Mouse (Mus musculus) R1 (cell line): ENCODE measurements around the gene Gli1.

ENCODE experiments used
- DNase-seq: peaks from one replicate; pipeline ENCODE4 v3.0.0-alpha.2; 2018; ENCODE audit warnings: low read depth, low spot score

Gene Gli1

GRCm38 (mm10) chr10:127346173-127346572, 4.4 kb upstream of the Gli1 start:
- no peak for DNase-seq

GRCm38 (mm10) chr10:127343029-127343428, 1.3 kb upstream of the Gli1 start:
- no peak for DNase-seq

- DNase-seq = no peak
Observed at GRCm38 (mm10) chr10:127341360-127341690, 449 bp downstream of the Gli1 start.

DNA sequence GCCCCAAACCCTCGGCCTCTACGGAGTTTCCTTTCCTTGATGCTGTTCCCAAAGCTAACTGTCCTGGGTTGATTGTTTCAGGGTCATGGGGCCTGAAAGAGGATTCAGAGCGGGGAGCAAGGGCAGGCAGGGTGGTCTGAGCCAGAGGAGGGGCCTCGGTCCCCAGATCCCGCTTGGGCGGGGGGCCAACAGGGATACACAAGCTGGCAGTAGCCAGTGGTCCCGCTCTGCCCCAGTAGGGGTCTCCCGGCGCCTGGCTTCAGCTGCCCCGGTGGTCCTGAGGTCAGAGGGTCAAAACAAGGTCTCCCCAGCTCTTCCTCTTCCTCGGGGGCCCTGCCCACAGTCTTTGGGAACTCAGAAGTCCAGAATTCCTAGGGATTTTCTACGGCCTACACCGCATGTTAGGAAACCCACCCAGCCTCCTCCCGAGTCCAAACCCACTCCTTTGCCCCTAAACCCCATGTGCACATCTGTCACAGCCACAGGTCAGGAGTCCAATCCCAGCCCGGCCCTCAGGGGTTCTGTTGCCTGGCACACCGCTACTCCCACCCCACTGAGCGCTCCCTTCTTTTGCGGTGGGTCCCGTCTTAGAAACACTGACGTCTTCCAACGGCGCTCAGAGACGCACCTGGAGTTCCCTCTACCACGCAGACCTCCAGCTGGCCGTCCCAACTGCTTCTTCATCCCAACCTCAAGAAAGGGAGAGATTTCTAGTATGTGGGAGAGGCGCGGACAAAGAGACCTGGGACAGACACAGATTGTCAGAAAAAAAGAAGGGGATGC, 1.0 kb downstream of the Gli1 start:
- no peak for DNase-seq

GRCm38 (mm10) chr10:127339683-127340576, 1.8 kb downstream of the Gli1 start:
- peak; percentile 73 for DNase-seq

DNA sequence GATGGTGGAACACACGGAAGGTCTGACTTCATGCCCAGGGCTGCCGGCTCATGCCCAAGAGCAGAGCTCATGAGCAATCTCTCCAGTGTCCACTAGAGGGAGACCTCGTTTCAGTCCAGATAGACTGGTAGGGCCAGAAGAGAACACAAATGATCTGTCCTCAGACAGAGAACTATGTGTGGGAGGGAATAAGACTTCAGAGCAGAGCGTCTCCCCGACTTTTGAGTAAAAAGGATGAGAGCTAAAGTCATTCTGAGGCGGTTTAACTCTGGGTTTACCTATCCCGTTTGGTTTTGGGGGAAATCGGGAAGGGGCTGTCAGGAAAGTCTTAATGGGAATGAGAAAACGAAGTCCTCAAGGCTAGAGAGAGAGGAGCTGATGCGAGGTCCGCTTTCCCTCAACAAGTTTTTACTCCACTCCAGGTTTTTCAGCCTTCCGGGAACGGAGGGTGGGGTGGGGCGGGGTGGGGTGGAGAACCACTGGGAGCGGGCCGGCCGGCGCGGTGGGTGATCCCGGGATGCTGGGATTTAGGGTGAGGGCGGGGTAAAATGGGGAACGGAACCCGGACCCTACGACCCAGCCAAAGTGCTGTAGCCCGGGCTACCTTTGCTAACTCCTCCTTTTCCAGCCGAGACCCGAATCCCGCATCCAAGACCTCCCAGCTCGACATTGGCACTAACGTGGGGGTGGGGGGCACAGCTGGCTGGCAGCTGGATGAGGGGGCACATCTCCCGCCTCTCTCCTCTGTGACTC, 2.7 kb downstream of the Gli1 start:
- DNase-seq = peak; percentile 95

GRCm38 (mm10) chr10:127337536-127338099, 4.2 kb downstream of the Gli1 start:
- no peak for DNase-seq

DNA sequence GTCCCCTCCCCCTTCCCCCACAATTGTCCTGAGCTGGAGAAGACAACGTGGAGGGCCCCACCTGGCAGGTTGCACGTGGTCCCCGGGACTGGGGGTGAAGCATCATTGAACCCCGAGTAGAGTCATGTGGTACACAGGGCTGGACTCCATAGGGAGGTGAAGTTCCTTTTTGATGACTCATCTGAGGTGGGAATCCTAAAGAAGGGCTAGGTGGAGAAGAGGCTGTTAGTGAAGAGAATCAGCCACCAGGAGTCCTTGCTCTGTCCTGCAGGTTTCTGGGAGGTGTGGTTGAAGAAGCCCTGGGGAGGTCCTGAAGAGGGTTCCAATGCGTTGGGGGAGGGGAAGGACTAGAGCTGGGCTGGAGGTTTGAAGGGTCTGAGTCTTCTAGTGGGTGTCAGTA, 4.8 kb downstream of the Gli1 start:
- peak; percentile 81 for DNase-seq

DNA sequence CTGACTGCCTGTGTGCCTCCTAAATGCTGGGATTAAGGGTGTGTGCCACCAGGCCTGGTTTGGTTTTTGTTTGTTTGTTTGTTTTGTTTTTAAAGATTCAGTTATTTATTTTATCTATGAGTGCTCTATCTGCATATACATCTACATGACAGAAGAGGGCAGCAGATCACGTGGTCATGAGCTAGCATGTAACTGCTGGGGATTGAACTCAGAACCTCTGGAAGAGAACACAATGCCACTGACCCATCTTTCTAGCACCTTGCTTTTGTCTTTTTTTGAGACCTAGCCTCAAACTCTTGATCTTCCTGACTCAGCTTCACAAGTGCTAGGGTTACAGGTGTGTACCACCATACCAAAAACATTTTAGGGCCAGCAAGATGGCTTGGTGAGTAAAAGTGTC, 6.5 kb downstream of the Gli1 start:
- DNase-seq = no peak

GRCm38 (mm10) chr10:127333152-127333551, 8.6 kb downstream of the Gli1 start:
- DNase-seq = peak; percentile 79

- peak; percentile 90 for DNase-seq
Observed at GRCm38 (mm10) chr10:127332211-127332874, 9.4 kb downstream of the Gli1 start.

GRCm38 (mm10) chr10:127330212-127330611, 11.6 kb downstream of the Gli1 start:
- DNase-seq = no peak

DNA sequence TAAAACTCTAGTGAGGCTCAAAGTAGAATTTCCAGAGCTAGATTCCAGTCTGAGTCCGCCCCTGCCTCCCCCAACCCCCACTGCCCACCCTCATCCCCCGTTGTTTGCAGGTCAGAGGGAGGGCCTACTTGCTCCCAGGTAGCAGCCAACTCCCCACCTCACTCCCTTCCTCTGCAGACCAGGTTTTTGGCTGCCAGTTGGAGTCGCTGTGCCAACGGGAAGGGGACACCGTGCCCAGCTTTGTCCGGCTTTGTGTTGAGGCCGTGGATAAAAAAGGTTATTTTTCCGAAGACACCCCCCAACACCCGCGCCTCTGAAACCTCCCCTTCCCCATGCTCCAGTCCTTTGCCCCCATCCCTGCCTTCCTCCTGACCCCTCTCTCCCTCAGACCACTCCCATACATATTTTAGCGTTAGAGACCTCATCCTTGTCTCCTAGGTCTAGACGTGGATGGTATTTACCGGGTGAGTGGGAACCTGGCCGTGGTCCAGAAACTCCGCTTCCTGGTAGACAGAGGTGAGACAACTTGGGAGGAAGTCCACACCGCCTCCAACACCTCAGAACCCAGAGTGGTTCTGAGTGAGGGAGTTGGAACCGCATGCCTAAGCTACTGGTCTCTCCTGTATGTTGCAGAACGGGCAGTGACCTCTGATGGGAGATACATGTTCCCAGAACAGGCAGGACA, 14.2 kb downstream of the Gli1 start:
- DNase-seq = no peak

DNA sequence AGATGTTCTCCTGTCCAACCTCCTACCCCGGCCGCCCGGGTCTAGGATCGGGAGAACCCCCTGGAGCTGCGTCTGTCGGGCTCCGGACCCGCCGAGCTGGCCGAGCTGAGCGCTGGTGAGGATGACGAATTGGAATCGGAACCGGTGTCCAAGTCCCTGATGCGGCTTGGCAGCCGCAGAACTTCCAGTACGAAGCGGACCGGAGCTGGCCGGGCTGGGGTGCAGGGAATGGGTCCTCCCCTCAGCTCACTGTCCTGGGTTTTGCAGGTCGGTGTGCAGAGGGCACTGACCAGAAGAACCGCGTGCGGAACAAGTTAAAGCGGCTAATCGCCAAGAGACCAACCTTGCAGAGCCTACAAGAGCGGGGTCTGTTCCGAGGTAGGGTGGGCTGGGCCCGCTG, 14.9 kb downstream of the Gli1 start:
- DNase-seq = no peak

- DNase-seq = peak; percentile 50
Observed at GRCm38 (mm10) chr10:127326017-127326801, 15.6 kb downstream of the Gli1 start.

DNA sequence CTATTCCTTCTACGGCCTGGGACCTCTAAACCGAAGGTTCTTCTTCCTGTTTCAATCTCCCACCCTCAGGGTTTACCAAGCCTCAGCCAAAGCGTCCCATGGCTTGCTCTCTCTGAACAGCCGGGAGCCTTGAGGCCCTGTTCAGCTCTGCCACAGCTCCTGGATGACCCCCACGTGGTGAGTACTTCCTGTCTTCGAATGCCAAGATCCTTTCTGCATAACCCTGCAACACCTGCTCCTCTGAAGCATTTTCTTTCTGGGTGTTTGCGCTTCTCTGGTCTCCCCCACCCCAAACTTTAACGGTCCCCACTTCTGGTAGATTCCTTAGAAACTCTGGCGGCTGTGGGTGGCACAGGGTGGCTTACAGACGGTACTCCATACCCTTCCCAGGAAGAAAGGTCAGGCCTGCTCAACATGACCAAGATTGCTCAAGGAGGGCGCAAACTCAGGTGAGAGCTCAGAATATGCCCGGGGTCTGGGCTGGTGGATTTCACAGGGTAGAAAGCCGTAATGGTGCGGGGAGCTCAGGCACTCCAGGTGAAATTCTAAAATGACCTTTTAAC, 16.2 kb downstream of the Gli1 start:
- DNase-seq = no peak

DNA sequence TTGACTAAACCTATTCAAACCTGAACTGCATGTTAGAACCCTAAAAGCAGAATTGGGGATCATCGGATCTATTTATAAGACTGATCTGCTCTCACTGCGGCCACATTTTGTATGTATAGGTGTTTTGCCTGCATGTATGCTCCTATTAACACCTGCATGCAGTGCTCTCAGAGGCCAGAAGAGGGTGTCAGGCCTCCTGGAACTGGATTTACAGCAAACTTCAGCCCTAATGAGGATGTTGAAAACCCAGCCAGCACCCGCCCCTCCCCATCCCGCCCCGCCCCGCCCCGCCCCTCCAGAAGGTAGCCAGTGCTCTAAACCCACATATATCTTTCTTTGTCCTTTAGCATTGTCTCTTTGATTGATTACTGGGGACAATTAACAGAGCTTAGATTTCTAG, 17.3 kb downstream of the Gli1 start:
- peak; percentile 94 for DNase-seq

DNA sequence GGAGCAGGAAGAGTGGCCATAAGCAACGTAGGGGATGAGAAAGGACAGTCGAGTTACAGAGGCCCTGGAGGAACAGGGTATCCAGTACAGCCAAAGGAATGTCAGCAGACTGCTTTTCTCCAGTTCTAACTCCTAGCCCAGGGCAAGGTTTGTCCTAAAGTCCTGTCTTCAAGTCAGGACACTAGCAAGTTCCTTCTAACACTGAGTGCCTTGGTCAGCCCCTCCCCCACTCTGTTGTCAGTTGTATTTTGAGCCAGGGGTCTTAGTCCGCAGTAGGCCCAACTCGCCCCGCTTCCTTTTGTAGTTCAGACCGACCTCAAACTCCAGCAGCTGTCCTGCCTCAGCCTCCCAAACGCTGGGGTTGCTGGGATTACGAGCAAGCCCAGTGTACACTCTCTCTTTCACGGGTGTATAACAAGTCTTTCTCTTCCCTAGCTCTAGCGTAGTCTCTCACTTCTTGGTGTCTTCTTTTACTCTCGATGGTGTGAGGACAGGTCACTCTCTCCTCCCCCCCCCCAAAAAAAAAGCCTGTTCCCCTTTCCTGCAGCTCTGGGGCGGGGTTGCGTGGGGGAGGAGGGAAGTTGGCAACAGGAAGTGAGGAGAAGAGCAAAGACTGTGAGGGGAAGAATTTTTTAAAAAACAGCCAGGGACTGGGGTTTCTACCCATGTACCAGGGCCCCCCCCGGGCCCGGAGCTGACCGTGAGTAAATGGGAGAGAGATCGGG, 18.5 kb downstream of the Gli1 start:
- DNase-seq = no peak

GRCm38 (mm10) chr10:127322669-127323068, 19.1 kb downstream of the Gli1 start:
- no peak for DNase-seq
